Mouse (Mus musculus): ENCODE measurements around the gene Il1b.

The Il1b gene

GRCm38 (mm10) chr2:129371039-129371438 lies at the start of gene Il1b:
Gene Il1b (minus strand): TSS chr2:129371139.
- DNase-seq, result no peak

- no peak for DNase-seq
These were observed 48.5 kb upstream of the Il1b start for GRCm38 (mm10) chr2:129419361-129419880.

GRCm38 (mm10) chr2:129414593-129414992 lies 43.7 kb upstream of the Il1b start:
- no peak for DNase-seq

- no peak for DNase-seq
These were observed 42.5 kb upstream of the Il1b start for GRCm38 (mm10) chr2:129413488-129413887.

GRCm38 (mm10) chr2:129411651-129412050 lies 40.7 kb upstream of the Il1b start:
- DNase-seq, result no peak

- no peak for DNase-seq
These were observed 39.4 kb upstream of the Il1b start for GRCm38 (mm10) chr2:129410344-129410743.

- DNase-seq, result peak; percentile 86
These were observed 37.5 kb upstream of the Il1b start for GRCm38 (mm10) chr2:129408476-129408875.

- no peak for DNase-seq
These were observed 36.7 kb upstream of the Il1b start for GRCm38 (mm10) chr2:129407596-129407995.

- no peak for DNase-seq
These were observed 35.6 kb upstream of the Il1b start for GRCm38 (mm10) chr2:129406508-129406907.

- DNase-seq, result no peak
These were observed 32.8 kb upstream of the Il1b start for GRCm38 (mm10) chr2:129403786-129404185.

- no peak for DNase-seq
These were observed 31.4 kb upstream of the Il1b start for GRCm38 (mm10) chr2:129402330-129402729.

GRCm38 (mm10) chr2:129401803-129402202 lies 30.9 kb upstream of the Il1b start:
- DNase-seq, result no peak

GRCm38 (mm10) chr2:129398176-129398575 lies 27.2 kb upstream of the Il1b start:
- no peak for DNase-seq

GRCm38 (mm10) chr2:129393524-129393923 lies 22.6 kb upstream of the Il1b start:
- peak; percentile 36 for DNase-seq

GRCm38 (mm10) chr2:129390161-129390560 lies 19.2 kb upstream of the Il1b start:
- DNase-seq, result no peak

GRCm38 (mm10) chr2:129389323-129389722 lies 18.4 kb upstream of the Il1b start:
- no peak for DNase-seq

- no peak for DNase-seq
These were observed 14.4 kb upstream of the Il1b start for GRCm38 (mm10) chr2:129385331-129385730.

- no peak for DNase-seq
These were observed 13.3 kb upstream of the Il1b start for GRCm38 (mm10) chr2:129384272-129384660.

- DNase-seq, result no peak
These were observed 12.8 kb upstream of the Il1b start for GRCm38 (mm10) chr2:129383512-129384271.

- DNase-seq, result no peak
These were observed 10.0 kb upstream of the Il1b start for GRCm38 (mm10) chr2:129380746-129381474.

GRCm38 (mm10) chr2:129380211-129380610 lies 9.3 kb upstream of the Il1b start:
- no peak for DNase-seq

GRCm38 (mm10) chr2:129373307-129373706 lies 2.4 kb upstream of the Il1b start:
- no peak for DNase-seq

GRCm38 (mm10) chr2:129369615-129370014 lies 1.3 kb downstream of the Il1b start:
- DNase-seq, result no peak

- no peak for DNase-seq
These were observed 2.1 kb downstream of the Il1b start for GRCm38 (mm10) chr2:129368795-129369194.

Measured in embryo, embryonic 11 days (tissue).